Mouse (Mus musculus): ENCODE measurements at regions not wholly inside any gene's neighbourhood (a gene's known extent, or its start where the extent isn't known, plus 50 kb on each side); places are given as distances from the start of the nearest gene placed in this dataset.

DNA sequence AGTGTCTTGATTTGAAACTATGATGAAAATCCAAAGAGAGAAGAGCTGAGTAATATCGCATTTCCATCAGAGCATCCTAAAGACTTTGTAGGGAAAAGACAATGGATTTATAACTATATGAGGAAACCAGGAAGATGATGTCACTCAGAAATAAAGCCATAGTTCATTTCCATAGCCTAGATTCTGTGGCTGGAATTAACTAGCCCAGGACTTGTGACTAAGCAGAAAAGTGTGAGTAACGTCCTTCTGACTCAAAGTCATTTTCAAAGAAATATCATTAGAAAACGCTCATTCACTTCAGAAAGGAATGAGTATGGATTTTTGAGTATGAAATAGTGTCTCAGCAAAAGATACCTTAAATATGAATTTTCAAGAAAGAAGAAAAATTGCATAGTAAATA is 179.9 kb upstream of the Crbn start:
- TF ChIP-seq CTCF (IDR thresholded peaks at IDR 0.05; ENCODE audit: low read depth, low read length) (no peak), POLR2A (IDR thresholded peaks at IDR 0.05; ENCODE audit: borderline replicate concordance, low read depth, low read length) (no peak)
